Mouse (Mus musculus) layer of hippocampus, adult 2 months (tissue): ENCODE data around the gene Sh3yl1. TPM values are rescaled to one million over a fixed set of nuclear protein-coding genes. Genes with fewer than 3 reads are reported as not detected.

Source experiments
- DNase-seq, 2 experiments: peaks; one replicate each; pipeline ENCODE4 v3.0.0; 2022; ENCODE audit warnings: low spot score in 2 of 2
- H3K27ac ChIP-seq: fragments of 200-600 bp; 2 replicates; pipeline ENCODE4 v1.8.1; 2022
- H3K4me3 ChIP-seq: fragments of 200-600 bp; 2 replicates; pipeline ENCODE4 v1.8.1; 2022; ENCODE audit warnings: mild to moderate bottlenecking
- CTCF ChIP-seq: fragments of 200-600 bp; conservative IDR thresholded peaks from 2 replicates; pipeline ENCODE4 v1.8.1; 2022; ENCODE audit warnings: antibody characterized with exemption, mild to moderate bottlenecking, moderate library complexity
- long read RNA-seq, 2 experiments: library from polyadenylated mRNA; stranded (forward); transcript quantifications; one replicate each; pipeline ENCODE4 v2.0.0; 2021; ENCODE audit warnings: borderline mapping rate in 2 of 2
- total RNA-seq, 2 experiments: library from RNA; stranded (reverse); gene quantifications; 2 replicates each; pipeline ENCODE4 v1.2.3; 2021

Gene Sh3yl1
- 10 to 100 TPM; 11.0 TPM for total RNA-seq
- long read RNA-seq, experiment 1, transcript Sh3yl1-201 (10 exons, 1,750 nt), result major isoform, 12 of 18 reads
- long read RNA-seq, experiment 1, partial matches to known transcripts, result 0 of 18 reads
- long read RNA-seq, experiment 1, other reads (novel, unspliced or antisense), result 2 of 18 reads
- long read RNA-seq, experiment 2, transcript Sh3yl1-201 (10 exons, 1,750 nt), result major isoform, 15 of 16 reads
- long read RNA-seq, experiment 2, partial matches to known transcripts, result 0 of 16 reads
- long read RNA-seq, experiment 2, other reads (novel, unspliced or antisense), result 1 of 16 reads

DNA sequence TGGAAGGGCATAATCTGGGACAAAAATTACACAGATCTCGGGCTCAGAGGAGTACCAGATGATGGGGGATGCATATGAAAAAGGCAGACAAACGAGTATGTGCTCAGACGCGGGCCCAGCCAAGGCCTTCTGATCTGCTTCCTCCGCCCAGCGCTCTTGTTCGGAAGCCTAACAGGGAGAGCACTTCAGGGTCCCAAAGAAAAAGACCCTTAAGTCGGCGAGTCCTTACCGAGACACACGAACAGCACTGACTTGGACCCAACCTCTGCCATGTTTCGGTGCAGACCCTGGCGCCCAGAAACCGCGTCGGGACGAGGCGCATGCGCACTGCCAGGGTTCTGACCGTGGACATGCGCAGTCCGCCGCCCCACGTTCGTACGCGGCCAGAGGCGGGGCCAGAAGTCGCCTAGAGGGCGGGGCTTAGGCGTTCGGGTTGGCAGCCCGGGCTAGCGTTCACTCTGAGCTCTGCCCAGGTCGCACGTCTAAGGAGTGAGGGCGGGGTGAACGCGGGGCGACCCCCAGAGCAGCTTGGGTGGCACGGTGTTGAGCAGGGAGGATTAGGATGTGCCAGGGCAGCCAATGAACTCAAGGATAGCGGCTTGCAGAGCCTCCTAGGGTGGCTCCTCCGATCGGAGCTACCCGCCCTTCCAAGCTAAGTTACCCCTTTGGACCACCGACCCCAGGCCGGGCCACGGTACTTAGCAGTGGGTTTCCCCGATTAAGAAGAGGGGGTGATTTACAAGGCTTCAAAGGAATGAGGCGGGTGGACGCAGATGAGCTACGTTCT, at the start of gene Sh3yl1, which contains the start of gene Acp1:
Gene Sh3yl1, plus strand, starts transcription at position 408 of the 787 bp plus-strand sequence.
Gene Acp1, minus strand, starts transcription at position 329 of the 787 bp plus-strand sequence.
- peak within 1 kb of the TSS; percentile 92 for H3K27ac ChIP-seq
- TF ChIP-seq CTCF, result no peak
- peak; percentile 94 to 95 for DNase-seq
- H3K4me3 ChIP-seq, result peak within 1 kb of the TSS; percentile 78

DNA sequence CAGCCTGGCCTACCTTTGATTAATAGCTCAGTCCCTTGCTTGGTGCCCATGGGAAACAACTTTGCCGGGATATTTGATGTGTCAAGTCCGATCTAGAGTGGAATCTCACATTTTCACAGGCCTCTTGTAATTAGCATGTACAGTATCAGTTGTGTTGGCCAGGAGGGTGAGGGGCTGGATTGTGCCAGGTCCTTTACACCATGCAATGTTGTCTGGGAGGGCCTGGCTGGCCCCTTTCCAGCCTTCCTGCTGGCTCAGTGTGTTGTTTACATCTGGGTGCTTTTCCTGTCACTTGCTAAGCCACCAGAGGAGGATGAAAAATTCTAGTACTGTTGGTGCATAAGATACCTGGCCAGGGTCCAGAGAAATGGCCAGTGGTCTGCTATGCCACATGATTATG, 47.1 kb upstream of the Sh3yl1 start:
- Histone ChIP-seq H3K4me3 (no peak overlapping the region), H3K27ac (no peak overlapping the region)
- TF ChIP-seq CTCF, result no peak
- DNase-seq, result no peak

DNA sequence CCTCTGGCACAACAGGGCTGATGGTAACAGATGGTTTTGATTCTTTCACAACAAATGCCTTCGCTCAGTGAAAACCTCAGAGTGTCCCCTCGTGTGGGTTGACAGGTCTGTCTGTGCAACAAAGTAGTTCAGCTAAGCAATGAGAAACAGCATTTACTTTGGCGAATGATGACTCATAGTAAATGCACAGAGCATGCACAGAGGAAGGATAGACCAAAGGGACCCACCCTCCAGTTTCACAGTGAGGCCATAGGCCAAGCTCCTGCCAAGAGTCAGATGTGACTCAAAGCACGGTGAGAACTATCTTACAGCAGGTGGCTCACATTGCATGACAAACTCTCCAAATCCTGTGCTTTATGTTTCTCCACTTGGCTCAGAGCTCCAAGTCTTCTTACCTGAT, 45.7 kb upstream of the Sh3yl1 start:
- Histone ChIP-seq H3K4me3 (no peak overlapping the region), H3K27ac (no peak overlapping the region)
- no peak for TF ChIP-seq CTCF
- no peak for DNase-seq

DNA sequence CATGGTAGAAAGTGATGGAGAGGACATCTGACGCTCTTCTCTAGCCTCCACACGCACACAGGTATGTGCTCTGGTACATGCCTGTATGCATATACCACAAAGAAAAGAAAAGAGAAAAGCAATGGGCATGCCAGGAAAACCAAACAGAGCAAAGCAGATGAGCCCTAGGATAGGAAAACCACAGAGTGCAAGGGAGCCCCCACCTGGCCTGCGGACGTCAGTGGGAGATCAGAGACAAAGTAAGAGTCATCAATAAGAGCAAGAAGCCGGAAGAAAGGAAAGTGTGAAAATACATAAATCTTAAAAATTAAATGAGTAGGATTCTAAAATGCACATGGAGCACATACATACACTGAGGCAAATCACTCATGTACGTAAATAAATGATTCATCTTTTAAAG, 32.0 kb upstream of the Sh3yl1 start:
- no peak overlapping the region for H3K4me3 ChIP-seq
- TF ChIP-seq CTCF, result peak; percentile 70
- peak; percentile 27 to 35 for DNase-seq
- H3K27ac ChIP-seq, result no peak overlapping the region

DNA sequence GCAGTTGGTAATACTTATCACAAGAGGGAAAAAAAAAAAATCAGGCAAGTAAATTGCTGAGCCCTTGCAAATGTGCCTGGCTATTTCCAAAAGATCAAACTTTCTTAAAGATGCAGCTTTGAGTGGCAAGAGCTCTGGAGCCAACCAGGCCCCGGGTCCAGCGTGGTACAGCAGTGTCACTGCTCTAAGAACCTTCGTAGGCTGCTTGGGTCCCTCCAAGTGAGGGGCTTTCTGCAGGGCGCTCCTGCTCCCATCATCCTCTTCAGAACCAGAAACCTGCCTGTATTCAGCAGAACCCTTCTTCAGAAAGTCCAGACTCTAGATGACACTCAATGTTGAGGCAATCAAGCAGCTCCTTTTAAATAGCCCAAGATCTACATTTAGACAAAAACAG, 27.9 kb upstream of the Sh3yl1 start:
- no peak for TF ChIP-seq CTCF
- H3K4me3 ChIP-seq, result peak overlapping the region; percentile 68
- no peak for DNase-seq
- H3K27ac ChIP-seq, result no peak overlapping the region

DNA sequence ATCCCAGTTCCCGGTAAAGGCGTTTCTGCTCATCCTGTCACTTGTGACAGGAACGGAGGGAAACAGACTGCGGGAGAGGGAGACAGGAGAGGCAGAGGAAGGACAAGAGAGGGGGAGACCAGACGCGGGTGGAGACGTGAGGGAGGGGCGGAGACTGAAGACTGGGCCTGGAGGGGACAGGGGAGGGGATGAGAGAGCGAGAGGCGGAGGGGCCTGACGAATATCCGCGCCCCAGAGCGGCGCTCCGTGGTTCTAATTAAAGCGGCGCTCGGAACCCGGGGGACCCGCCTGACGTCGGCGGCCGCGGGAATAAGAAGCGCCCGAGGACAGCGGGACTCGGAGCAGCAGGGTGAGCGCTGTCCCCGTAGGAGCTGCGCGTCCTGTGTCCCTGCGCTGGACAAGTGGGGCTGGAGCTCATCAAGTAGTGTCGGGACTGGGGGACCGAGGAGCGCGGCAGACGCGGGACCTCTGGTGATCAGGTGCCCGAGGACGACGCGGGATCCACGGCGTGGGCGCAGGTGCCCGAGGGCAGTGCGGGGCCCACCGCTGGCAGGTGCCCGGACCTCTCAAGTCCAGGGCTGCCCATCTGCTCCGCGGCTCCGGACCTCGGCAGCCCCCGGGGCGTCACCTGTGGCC, 27.4 kb upstream of the Sh3yl1 start, which contains the start of gene Alkal2:
Gene Alkal2, plus strand, starts transcription at position 337 of the 636 bp plus-strand sequence.
- no peak for DNase-seq
- peak within 1 kb of the TSS; percentile 68 for H3K4me3 ChIP-seq
- no peak for TF ChIP-seq CTCF

DNA sequence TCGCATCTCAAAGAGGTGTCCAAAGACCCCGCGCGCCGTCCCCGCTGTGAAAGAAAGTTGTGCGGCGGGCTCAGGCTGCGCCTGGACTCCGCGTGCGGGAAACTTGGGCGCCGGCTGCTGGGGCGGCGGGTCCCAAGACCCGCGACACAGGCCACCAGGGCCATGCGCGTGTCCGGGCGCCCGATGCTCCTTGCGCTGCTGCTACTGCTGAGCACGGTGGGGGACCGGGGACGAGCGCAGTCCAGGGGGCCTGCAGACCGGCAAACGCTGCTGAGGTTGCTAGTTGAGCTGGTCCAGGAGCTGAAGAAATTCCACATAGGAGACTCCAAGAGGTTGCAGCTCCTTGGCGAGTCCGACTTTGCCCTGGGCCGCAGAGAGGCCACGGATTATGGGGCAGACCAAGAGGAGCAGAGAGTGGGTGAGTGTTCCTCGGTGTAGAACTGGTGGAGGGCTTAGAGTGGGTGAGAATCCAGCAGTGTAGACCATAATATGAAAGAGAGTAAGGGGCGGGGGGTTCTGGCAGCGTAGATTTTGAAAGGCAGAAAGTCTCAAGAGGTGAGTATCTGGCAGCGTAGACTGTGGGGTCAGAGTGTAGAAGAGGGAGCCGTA, 26.7 kb upstream of the Sh3yl1 start:
- no peak for DNase-seq
- no peak overlapping the region for H3K27ac ChIP-seq
- peak overlapping the region; percentile 68 for H3K4me3 ChIP-seq
- no peak for TF ChIP-seq CTCF

More for the DNA sequence above, 27.4 kb upstream of the Sh3yl1 start, which contains the start of gene Alkal2:
- no peak within 1 kb of the TSS for H3K27ac ChIP-seq

DNA sequence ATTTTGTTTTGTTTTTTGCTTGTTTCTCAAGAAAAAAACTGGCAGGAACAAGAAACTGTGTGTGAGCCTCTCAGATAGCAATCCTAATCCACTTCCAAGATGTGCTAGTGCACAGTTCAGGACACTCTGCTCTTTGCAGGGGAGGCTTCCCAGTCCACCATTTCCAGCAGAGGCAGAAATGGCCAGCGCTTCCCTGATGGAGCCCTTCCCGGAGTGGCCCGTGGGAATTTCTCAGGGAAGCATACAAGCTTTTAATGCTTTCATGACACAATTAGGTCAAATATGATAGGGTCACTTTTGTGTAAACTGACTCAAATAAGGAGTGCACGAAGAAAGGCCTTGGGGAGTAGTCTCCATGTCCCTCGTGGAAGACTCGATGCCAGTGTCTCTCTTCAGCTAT, 25.6 kb upstream of the Sh3yl1 start:
- Histone ChIP-seq H3K27ac (no peak overlapping the region), H3K4me3 (no peak overlapping the region)
- TF ChIP-seq CTCF, result no peak
- no peak for DNase-seq

DNA sequence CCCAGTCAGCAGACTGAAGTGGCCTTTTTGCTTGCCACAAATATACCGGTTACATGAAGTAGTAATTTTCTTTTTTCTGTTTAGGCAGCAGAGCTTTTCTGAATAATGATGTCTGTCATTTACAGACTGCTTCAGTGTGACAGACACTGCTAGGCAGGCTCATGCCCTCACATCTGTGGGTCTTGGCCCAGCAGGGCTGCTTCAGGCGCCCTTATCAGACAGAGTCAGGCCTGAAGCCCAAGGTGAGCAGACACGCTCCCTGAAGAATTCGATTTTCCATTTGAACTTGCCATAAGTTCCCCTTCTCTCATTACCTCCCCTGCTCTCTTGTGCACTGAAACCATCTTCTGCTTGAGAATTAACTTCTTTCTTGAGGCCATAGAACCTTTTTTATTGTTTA, 23.5 kb upstream of the Sh3yl1 start:
- no peak for DNase-seq
- Histone ChIP-seq H3K27ac (no peak overlapping the region), H3K4me3 (no peak overlapping the region)
- TF ChIP-seq CTCF, result no peak

DNA sequence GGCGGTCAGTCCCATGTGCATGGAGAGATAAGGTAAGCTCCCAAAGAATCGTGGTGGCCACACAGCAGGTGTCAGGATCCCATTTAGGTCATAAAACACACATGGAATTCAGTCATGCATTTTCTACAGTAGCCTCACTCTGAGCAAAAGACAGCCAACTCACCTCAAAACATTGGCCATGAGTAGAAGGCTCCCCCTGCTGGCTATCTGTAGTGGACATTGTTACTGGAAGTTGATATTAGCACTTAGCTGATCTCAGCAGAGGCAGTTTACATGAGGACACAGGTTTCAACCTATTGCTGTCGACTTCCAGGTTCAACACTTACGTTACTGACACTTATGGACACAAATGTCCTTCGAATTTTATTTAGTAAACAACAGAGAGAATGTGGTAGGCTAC, 21.4 kb upstream of the Sh3yl1 start:
- H3K27ac ChIP-seq, result no peak overlapping the region
- H3K4me3 ChIP-seq, result no peak overlapping the region
- TF ChIP-seq CTCF, result peak; percentile 88
- peak; percentile 51 to 75 for DNase-seq

DNA sequence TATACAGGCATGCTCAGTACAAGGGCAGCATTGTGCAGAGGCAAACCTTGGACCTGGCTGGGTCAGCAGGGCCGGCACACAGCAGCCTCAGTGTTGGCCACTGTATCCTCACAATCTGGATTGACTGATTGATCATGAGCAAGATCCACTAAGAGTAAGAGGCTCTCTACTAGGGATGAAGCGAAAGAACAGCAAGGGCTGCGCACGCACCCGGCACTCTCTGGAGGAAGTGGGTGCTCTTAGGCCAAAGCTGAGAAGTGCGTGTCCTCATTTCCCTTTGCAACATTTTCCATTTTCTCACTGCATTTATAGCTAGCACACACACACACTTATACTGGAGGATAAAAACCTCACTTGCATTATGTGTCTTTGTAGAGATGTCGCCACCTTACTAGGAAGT, 20.0 kb upstream of the Sh3yl1 start:
- no peak for TF ChIP-seq CTCF
- H3K4me3 ChIP-seq, result no peak overlapping the region
- H3K27ac ChIP-seq, result no peak overlapping the region
- no peak for DNase-seq

DNA sequence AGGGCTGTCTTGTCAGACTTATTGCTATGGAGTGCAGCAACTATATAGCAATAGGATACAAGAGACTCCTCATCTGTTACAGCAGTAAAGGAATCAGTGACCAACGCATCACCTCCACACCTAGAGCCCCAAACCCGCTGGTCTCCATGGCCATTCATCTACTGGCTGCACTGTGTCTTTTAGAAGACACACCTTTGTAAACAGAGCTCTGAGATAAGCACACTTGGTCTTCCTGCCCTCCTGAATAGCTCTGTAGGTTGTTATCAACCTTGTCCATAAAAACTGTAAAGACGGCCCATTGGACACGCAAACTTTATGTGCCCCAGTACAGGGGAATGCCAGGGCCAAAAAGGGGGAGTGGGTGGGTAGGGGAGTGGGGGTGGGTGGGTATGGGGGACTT, 14.4 kb upstream of the Sh3yl1 start:
- no peak for TF ChIP-seq CTCF
- DNase-seq, result no peak
- H3K4me3 ChIP-seq, result no peak overlapping the region
- no peak overlapping the region for H3K27ac ChIP-seq

DNA sequence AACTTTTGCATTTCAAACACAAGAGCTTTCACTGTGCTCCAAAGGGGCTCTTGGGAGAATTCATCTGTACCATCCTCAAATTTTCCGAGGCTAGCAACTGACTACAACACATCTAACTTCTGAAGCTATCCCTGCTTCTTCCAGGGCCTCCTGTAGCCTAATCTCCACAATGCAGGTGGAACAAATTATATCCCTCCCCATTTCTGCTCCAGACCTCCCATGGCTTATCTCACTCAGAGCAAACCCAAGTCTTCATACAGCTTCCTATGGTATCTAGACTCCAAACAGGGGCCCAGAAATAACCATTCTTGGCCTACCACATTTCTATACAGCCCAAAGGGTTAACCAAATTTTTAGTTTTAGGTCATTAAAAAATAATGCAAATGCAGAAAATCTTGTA, 2.8 kb upstream of the Sh3yl1 start:
- TF ChIP-seq CTCF, result no peak
- no peak for DNase-seq
- no peak overlapping the region for H3K4me3 ChIP-seq
- H3K27ac ChIP-seq, result no peak overlapping the region
